Mouse (Mus musculus) thymus, postnatal 0 days (tissue): ENCODE results near the gene Enox1. TPM values are rescaled to one million over a fixed set of nuclear protein-coding genes. Genes with fewer than 3 reads are reported as not detected.
"Not testable (repeated sequence)": the region's sequence is repeated elsewhere in the genome, so short reads cannot be mapped to it uniquely, and the experiment has no call there.

Experiments
- DNase-seq: peaks from one replicate; pipeline ENCODE4 v3.0.0-alpha.2; 2015; ENCODE audit warnings: low spot score
- polyA plus RNA-seq: library from polyadenylated mRNA; unstranded; fragments of >200 nt; fragmentation: Nextera tagmentation; extraction: Ambion mirVana; gene quantifications from 2 replicates; pipeline ENCODE4 v1.2.1, GENCODE M21; 2015

Enox1 gene
- polyA plus RNA-seq: 0.55 TPM in 2 replicates

- DNase-seq: peak; percentile 42
These were observed at the start of gene Enox1 for GRCm38 (mm10) chr14:77156222-77156910. Gene Enox1, plus strand, starts transcription at chr14:77156763.

DNA sequence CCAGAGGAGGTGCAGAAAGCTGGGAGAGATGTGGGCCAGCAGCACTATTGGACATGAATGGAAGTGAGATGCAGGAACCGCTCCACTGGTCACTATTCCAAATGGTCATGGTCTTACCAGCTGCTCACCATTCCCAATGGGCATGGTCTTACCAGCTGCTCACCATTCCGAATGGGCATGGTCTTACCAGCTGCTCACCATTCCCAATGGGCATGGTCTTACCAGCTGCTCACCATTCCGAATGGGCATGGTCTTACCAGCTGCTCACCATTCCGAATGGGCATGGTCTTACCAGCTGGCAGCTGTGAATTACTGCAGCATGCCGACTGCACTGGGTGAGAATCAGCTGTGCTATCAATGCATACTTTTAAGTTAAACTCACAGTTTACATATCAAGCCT lies 45.9 kb upstream of the Enox1 start:
- DNase-seq: not testable (repeated sequence)

DNA sequence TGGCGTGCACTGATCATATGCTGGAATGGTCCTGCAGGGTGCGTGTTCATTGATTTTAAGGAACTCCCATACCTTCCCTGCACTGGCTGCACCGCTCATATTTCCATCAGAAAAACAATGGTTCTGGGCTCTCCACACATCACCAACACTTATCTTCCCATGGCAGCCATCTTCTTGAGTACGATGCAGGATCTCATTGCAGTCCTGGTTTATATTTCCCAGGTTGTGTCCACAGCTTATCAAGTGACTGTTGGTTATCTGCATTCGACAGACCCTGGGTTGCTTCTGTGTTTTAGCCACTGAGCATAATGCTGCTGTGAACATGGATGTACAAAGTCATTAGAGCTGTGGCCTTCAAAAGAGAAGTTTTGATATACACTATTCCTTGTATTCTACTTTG lies 26.0 kb upstream of the Enox1 start:
- DNase-seq: no peak

GRCm38 (mm10) chr14:77136936-77137335 lies 19.6 kb upstream of the Enox1 start:
- no peak for DNase-seq

GRCm38 (mm10) chr14:77141324-77142282 lies 15.0 kb upstream of the Enox1 start:
- DNase-seq: peak; percentile 84

GRCm38 (mm10) chr14:77145103-77145502 lies 11.5 kb upstream of the Enox1 start:
- no peak for DNase-seq

- no peak for DNase-seq
These were observed 8.9 kb upstream of the Enox1 start for GRCm38 (mm10) chr14:77147635-77148034.

GRCm38 (mm10) chr14:77150556-77150955 lies 6.0 kb upstream of the Enox1 start:
- no peak for DNase-seq

DNA sequence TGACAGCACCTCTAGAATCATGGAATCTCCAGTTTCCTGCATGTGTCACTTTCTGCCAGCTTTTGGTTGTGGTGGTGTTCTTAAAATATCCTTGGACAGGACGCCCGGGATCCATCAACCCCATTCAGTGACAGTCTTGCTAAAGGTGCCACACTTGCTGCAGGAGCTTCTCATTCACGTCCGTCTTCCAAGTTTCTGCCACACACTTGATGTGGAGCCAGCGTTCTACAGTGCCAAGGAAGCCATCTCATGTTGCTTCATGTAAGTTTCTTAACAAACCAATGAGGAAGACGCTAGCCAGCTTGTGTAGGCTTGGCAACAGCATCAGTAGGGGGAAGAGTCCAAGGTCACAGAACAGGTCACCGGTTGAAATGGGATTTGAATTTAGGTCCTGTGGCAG lies 5.1 kb upstream of the Enox1 start:
- no peak for DNase-seq

DNA sequence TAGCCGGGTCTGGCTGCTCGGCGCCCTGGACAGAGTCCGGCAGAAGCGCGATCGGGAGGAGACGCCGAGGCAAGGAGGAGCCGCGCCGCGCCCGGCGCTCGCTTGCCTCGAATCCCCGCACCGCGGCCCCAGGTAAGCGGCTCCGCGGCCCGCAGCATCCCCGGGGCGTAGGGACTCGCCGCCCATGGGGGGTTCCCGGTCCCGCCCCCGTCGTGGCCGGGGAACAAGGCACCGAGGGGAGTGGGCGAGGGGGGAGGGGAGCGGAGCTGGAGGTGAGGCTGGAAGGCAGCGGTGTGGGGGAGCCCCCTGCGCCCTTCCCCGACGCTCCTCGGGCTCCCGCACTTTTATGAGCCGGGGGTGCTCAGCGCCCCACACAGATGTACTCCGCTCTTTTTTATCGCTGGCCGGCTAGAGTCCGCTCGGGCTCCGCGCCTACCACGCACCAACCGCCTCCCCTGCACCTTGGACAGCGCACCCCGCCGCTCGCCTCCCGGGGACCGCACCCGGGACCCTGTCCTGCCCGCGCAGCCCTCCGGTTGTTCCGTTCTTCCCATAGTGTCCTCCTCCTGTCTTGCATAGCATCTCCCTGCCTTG lies 445 bp downstream of the Enox1 start:
- DNase-seq: no peak

GRCm38 (mm10) chr14:77157505-77157911 lies 945 bp downstream of the Enox1 start:
- no peak for DNase-seq

DNA sequence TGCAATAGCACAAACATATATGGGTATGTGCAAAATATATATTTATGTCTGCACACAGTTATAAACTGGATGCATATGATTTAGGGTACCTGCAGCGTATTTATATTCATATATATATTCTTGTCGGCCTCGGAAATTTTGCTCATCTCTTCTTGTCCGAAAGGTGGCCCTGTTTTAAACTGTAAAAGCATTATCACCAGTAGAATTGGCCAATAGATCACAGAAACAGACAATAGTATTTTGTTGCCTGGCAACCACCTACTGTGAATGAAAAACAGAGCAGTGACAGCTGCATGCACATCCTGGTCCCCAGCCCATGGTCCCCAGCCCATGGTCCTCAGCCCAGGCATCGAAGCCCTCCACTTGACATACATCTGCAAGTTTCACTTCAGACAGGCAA lies 2.8 kb downstream of the Enox1 start:
- no peak for DNase-seq

DNA sequence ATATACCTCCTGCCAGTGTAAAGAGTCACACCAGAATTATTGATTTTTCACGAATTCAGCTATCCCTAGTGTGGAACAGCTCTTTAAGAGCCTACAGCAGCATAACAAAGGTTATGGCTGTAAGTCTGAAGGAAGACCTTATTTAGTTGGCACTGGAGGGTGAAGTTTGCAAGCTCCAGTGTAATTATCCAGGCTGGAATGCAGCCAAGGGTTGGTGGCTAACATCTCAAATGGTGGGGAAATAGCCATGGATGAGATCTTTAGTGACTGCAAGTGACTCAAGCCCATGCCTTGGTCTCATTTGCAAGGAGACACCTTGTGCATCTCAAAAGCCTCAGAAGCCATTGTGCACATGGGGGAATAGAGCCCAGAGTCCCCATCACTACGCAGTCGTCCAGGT lies 5.9 kb downstream of the Enox1 start:
- DNase-seq: no peak

DNA sequence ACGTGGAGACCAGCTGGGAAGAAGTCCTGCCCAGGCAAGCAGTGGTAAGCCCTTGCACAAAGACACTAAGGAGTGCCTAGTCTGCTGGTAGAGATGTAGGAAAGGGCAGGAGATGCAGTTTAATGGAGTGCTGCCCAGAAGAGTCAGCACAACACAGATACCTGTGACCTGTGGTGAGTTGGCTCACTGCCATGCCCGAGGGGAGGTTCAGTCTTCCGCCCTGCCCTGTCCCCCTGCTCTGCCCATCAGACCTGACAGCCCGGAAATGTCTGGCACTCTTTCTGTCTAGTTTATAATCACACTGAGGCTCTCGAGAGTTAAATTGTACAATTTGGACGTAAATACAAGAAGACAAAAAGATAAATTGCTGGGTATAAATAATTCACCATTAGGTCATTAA lies 7.8 kb downstream of the Enox1 start:
- DNase-seq: no peak

DNA sequence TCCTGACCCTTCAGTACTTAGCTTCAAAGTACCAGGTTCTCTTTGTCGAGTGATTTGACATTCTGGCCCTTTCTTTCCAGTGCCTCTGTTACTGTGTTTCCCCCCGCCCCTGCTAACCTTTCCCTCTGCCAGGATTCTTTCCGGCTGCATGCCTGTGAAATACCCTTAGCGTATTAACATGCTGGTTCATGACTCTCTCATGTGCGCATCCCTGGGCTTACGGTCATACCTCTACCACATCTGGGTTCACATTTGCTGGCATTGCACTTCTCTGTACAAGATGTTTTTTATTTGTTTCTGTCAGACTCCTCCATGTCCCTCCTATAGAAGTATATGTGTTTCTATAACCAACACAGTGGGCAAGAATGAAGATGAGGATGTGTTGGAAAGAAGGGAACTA lies 11.6 kb downstream of the Enox1 start:
- DNase-seq: no peak

- DNase-seq: no peak
These were observed 17.9 kb downstream of the Enox1 start for GRCm38 (mm10) chr14:77174491-77174890.

DNA sequence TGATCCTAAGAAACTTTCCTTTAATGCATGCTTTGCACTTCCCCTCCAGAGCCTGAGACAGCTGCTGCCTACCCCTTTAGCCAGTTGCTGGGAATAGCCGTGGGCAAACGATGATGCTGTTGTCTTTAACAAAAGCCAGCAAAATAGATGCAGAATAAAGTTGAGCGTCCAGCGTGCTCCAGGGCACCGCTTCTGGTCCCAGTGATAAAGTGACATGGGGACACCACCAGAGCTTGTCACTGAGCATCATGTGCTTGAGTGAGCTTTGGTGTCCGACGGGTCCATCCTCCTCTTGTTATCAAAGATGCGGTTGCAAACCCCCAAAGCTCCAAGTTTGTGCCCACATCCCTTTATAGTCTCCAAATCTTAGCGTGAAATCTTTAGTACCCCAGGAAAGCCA lies 18.4 kb downstream of the Enox1 start:
- DNase-seq: no peak

GRCm38 (mm10) chr14:77180241-77180640 lies 23.7 kb downstream of the Enox1 start:
- no peak for DNase-seq

GRCm38 (mm10) chr14:77180753-77181374 lies 24.3 kb downstream of the Enox1 start:
- no peak for DNase-seq

- DNase-seq: no peak
These were observed 26.9 kb downstream of the Enox1 start for GRCm38 (mm10) chr14:77183491-77183890.

DNA sequence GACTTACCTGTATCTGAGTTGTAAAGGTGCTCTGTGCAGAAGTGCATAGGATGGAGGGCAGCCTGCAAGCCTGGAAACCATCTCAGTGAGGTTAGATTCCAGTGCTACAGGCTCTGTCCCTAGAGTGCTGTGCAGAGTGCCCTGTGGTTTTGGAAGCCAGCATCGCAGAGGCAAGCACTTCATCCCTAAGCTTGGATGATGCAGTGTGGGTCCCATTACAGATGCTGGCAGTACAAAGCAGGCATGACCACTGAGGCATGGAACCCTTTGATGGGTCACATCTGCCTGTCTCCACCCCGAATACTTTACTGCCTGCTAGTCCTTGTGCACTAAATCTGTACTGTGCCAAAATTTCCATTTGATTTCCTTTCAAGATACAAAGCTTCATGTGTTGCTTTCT lies 33.6 kb downstream of the Enox1 start:
- no peak for DNase-seq
